Mouse (Mus musculus): ENCODE results near the gene Dusp9. TPM values are rescaled to one million over a fixed set of nuclear protein-coding genes. Genes with fewer than 3 reads are reported as not detected.

The Dusp9 gene
- polyA plus RNA-seq, 1 experiment from 2014 or later = 0.37 TPM

DNA sequence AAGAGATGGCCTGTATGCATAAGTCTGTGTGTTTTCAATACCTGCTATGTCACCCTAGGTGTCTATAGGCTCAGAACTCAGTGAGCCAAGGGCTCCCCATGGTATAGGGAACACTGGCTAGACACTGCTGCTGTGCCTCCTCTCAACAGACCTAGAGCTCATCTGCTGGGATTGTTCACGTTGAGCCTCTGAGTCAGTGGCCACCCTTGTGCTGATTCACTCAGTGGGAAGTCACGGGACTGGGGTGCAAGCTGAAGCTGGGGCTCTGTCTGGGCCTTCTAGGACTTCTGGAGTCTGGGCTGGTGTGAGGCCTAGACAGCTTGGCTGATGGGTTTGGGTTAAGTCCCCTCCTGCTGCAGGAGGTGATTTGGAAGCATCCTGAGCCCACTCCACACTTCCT is 36.0 kb downstream of the Dusp9 start:
- Histone ChIP-seq H3K27ac (ENCODE audit: low read length) (no peak overlapping the region), H3K9ac (replicated peaks; ENCODE audit: low read depth, low read length) (no peak overlapping the region; the same call in 1 of the 2 replicates), H3K4me2 (ENCODE audit: low read length) (peak overlapping the region; percentile 70), H3K4me3 (replicated peaks; ENCODE audit: low read length) (peak overlapping the region; percentile 62), H3K9me3 (ENCODE audit: control insufficient read depth, low read length) (no peaks in the 10 kb centered on the region; the same call in 1 of the 2 replicates), H3K36me3 (ENCODE audit: control insufficient read depth, insufficient read depth) (no peaks in the 10 kb centered on the region), H3K27me3 (replicated peaks; ENCODE audit: control insufficient read depth, insufficient read depth, low read length) (no peaks in the 10 kb centered on the region), H3K4me1 (replicated peaks; ENCODE audit: control insufficient read depth, insufficient read depth, low read length) (peaks cover 17% of the 10 kb centered on the region)
- ATAC-seq = no peak
- WGBS = 57% methylated on average over 2 of the region's 2 CpGs

GRCm38 (mm10) chrX:73676668-73677067 is 37.4 kb downstream of the Dusp9 start:
- 99% methylated on average over 4 of the region's 4 CpGs for WGBS
- Histone ChIP-seq H3K27ac (ENCODE audit: low read length) (no peak overlapping the region), H3K27me3 (replicated peaks; ENCODE audit: control insufficient read depth, insufficient read depth, low read length) (no peaks in the 10 kb centered on the region), H3K9me3 (ENCODE audit: control insufficient read depth, low read length) (no peaks in the 10 kb centered on the region; the same call in 1 of the 2 replicates), H3K9ac (replicated peaks; ENCODE audit: low read depth, low read length) (no peak overlapping the region), H3K4me3 (replicated peaks; ENCODE audit: low read length) (no peak overlapping the region), H3K4me2 (ENCODE audit: low read length) (no peak overlapping the region), H3K4me1 (replicated peaks; ENCODE audit: control insufficient read depth, insufficient read depth, low read length) (peaks cover 17% of the 10 kb centered on the region), H3K36me3 (ENCODE audit: control insufficient read depth, insufficient read depth) (no peaks in the 10 kb centered on the region)
- ATAC-seq = no peak

- Histone ChIP-seq H3K36me3 (ENCODE audit: control insufficient read depth, insufficient read depth) (peaks cover 3% of the 10 kb centered on the region; the same call in 1 of the 2 replicates), H3K4me1 (replicated peaks; ENCODE audit: control insufficient read depth, insufficient read depth, low read length) (no peaks in the 10 kb centered on the region), H3K27me3 (replicated peaks; ENCODE audit: control insufficient read depth, insufficient read depth, low read length) (no peaks in the 10 kb centered on the region), H3K9ac (replicated peaks; ENCODE audit: low read depth, low read length) (no peak overlapping the region), H3K9me3 (ENCODE audit: control insufficient read depth, low read length) (no peaks in the 10 kb centered on the region), H3K4me3 (replicated peaks; ENCODE audit: low read length) (no peak overlapping the region), H3K4me2 (ENCODE audit: low read length) (no peak overlapping the region), H3K27ac (ENCODE audit: low read length) (no peak overlapping the region)
- 88% methylated on average over 2 of the region's 2 CpGs for WGBS
- ATAC-seq = no peak
These were observed 44.9 kb downstream of the Dusp9 start for GRCm38 (mm10) chrX:73684156-73684555.

GRCm38 (mm10) chrX:73684978-73685377 is 45.8 kb downstream of the Dusp9 start:
- H3K4me1 ChIP-seq (replicated peaks; ENCODE audit: control insufficient read depth, insufficient read depth, low read length) = no peaks in the 10 kb centered on the region
- no peak overlapping the region for H3K9ac ChIP-seq (replicated peaks; ENCODE audit: low read depth, low read length)
- no peaks in the 10 kb centered on the region for H3K27me3 ChIP-seq (replicated peaks; ENCODE audit: control insufficient read depth, insufficient read depth, low read length)
- H3K27ac ChIP-seq (ENCODE audit: low read length) = no peak overlapping the region
- peaks cover 3% of the 10 kb centered on the region; the same call in 1 of the 2 replicates for H3K36me3 ChIP-seq (ENCODE audit: control insufficient read depth, insufficient read depth)
- no peak overlapping the region for H3K4me2 ChIP-seq (ENCODE audit: low read length)
- no peak overlapping the region for H3K4me3 ChIP-seq (replicated peaks; ENCODE audit: low read length)
- ATAC-seq = no peak
- H3K9me3 ChIP-seq (ENCODE audit: control insufficient read depth, low read length) = no peaks in the 10 kb centered on the region

GRCm38 (mm10) chrX:73685629-73686028 is 46.4 kb downstream of the Dusp9 start:
- H3K36me3 ChIP-seq (ENCODE audit: control insufficient read depth, insufficient read depth) = peaks cover 3% of the 10 kb centered on the region; the same call in 1 of the 2 replicates
- no peak overlapping the region for H3K4me2 ChIP-seq (ENCODE audit: low read length)
- H3K4me1 ChIP-seq (replicated peaks; ENCODE audit: control insufficient read depth, insufficient read depth, low read length) = no peaks in the 10 kb centered on the region
- no peak for ATAC-seq
- H3K27ac ChIP-seq (ENCODE audit: low read length) = no peak overlapping the region
- WGBS = 80% methylated on average over 3 of the region's 3 CpGs
- H3K4me3 ChIP-seq (replicated peaks; ENCODE audit: low read length) = no peak overlapping the region
- H3K9me3 ChIP-seq (ENCODE audit: control insufficient read depth, low read length) = no peaks in the 10 kb centered on the region
- no peak overlapping the region for H3K9ac ChIP-seq (replicated peaks; ENCODE audit: low read depth, low read length)
- H3K27me3 ChIP-seq (replicated peaks; ENCODE audit: control insufficient read depth, insufficient read depth, low read length) = no peaks in the 10 kb centered on the region

DNA sequence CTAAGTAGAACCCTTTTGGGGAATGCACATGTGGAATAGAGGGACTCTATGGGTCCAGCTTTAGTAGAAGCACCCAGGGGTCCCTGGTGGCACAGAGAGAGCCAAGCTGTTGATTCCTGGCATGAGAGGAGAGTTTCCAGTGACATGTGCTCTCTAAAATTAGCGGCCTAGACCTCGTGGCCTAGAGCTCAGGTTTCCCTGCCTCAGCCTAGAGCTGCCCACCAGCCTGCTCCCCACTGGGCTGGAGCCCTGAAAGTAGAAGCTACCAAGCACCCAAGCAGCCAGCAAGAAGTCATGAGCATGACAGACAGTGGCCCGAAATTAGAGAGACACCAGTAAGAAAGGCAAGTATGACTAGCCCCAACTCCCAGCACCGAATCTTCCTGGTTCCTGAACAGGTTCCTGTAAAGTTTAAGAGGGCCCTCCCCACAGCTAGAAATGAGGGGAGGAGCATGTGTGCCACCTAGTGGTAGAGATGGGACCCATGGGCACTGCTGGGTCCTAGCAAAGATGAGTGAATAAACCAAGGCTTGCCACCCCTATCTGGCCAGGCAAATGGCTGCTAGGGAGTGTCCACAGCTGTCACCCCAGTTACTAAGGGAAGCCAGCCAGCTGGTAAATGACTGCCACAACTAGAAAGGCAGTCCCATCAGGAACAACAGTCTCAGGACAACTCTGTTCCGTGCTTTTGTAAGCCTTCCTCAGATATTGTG is 51.9 kb downstream of the Dusp9 start:
- no peak overlapping the region for H3K4me3 ChIP-seq (replicated peaks; ENCODE audit: low read length)
- H3K4me1 ChIP-seq (replicated peaks; ENCODE audit: control insufficient read depth, insufficient read depth, low read length) = no peaks in the 10 kb centered on the region
- H3K27ac ChIP-seq (ENCODE audit: low read length) = no peak overlapping the region
- H3K27me3 ChIP-seq (replicated peaks; ENCODE audit: control insufficient read depth, insufficient read depth, low read length) = no peaks in the 10 kb centered on the region
- H3K9ac ChIP-seq (replicated peaks; ENCODE audit: low read depth, low read length) = no peak overlapping the region
- H3K9me3 ChIP-seq (ENCODE audit: control insufficient read depth, low read length) = no peaks in the 10 kb centered on the region
- H3K36me3 ChIP-seq (ENCODE audit: control insufficient read depth, insufficient read depth) = peaks cover 3% of the 10 kb centered on the region; the same call in 1 of the 2 replicates
- H3K4me2 ChIP-seq (ENCODE audit: low read length) = no peak overlapping the region
- WGBS = 79% methylated on average over 5 of the region's 5 CpGs
- ATAC-seq = 0 out of 2 replicates have a peak, but pooled peaks have one; percentile 52

Other genes starting within 250 kb of the Dusp9 start
- not detected in 2 replicates for gene Gm18336, start 240.7 kb upstream of the Dusp9 start, polyA plus RNA-seq (2015; fragmentation: Nextera tagmentation; extraction: Ambion mirVana)
- 0.37 and 1.1 TPM in 2 replicates for gene Zfp92, start 228.3 kb upstream of the Dusp9 start, polyA plus RNA-seq (2015; fragmentation: Nextera tagmentation; extraction: Ambion mirVana)
- gene Trex2, start 204.1 kb upstream of the Dusp9 start, polyA plus RNA-seq (2015; fragmentation: Nextera tagmentation; extraction: Ambion mirVana) = not detected in 2 replicates
- gene Haus7, start 180.4 kb upstream of the Dusp9 start, polyA plus RNA-seq (2015; fragmentation: Nextera tagmentation; extraction: Ambion mirVana) = 59.5 and 60.1 TPM in 2 replicates
- gene Bgn, start 155.8 kb upstream of the Dusp9 start, polyA plus RNA-seq (2015; fragmentation: Nextera tagmentation; extraction: Ambion mirVana) = 14.9 and 21.1 TPM in 2 replicates
- 3.7 and 6.1 TPM in 2 replicates for gene Atp2b3, start 136.3 kb upstream of the Dusp9 start, polyA plus RNA-seq (2015; fragmentation: Nextera tagmentation; extraction: Ambion mirVana)
- 105 and 143 TPM in 2 replicates for gene Pnck, start 20.7 kb downstream of the Dusp9 start, polyA plus RNA-seq (2015; fragmentation: Nextera tagmentation; extraction: Ambion mirVana)
- 6.4 and 7.5 TPM in 2 replicates for gene Slc6a8, start 33.7 kb downstream of the Dusp9 start, polyA plus RNA-seq (2015; fragmentation: Nextera tagmentation; extraction: Ambion mirVana)
- gene Bcap31, start 76.8 kb downstream of the Dusp9 start, polyA plus RNA-seq (2015; fragmentation: Nextera tagmentation; extraction: Ambion mirVana) = 109 and 111 TPM in 2 replicates
- 11.3 and 12.3 TPM in 2 replicates for gene Abcd1, start 77.2 kb downstream of the Dusp9 start, polyA plus RNA-seq (2015; fragmentation: Nextera tagmentation; extraction: Ambion mirVana)
- gene Plxnb3, start 117.7 kb downstream of the Dusp9 start, polyA plus RNA-seq (2015; fragmentation: Nextera tagmentation; extraction: Ambion mirVana) = 0.19 and 0.22 TPM in 2 replicates
- 1.8 and 1.9 TPM in 2 replicates for gene Srpk3, start 135.0 kb downstream of the Dusp9 start, polyA plus RNA-seq (2015; fragmentation: Nextera tagmentation; extraction: Ambion mirVana)
- 232 and 240 TPM in 2 replicates for gene Idh3g, start 147.5 kb downstream of the Dusp9 start, polyA plus RNA-seq (2015; fragmentation: Nextera tagmentation; extraction: Ambion mirVana)
- 132 and 134 TPM in 2 replicates for gene Ssr4, start 147.6 kb downstream of the Dusp9 start, polyA plus RNA-seq (2015; fragmentation: Nextera tagmentation; extraction: Ambion mirVana)
- 3.5 and 4.2 TPM in 2 replicates for gene Pdzd4, start 185.6 kb downstream of the Dusp9 start, polyA plus RNA-seq (2015; fragmentation: Nextera tagmentation; extraction: Ambion mirVana)

Measured in forebrain, embryonic 16.5 days (tissue).